Mouse (Mus musculus) thymus, postnatal 36 days (tissue): ENCODE data around the gene Olfr1136.

ENCODE experiments used
- DNase-seq, 2 experiments: peaks; one replicate each; pipeline ENCODE4 v3.0.0; 2022; ENCODE audit warnings: mixed read lengths in 2 of 2

Olfr1136 gene

GRCm38 (mm10) chr2:87693847-87694246 is at the start of gene Olfr1136:
Gene Olfr1136 (minus strand): TSS chr2:87693947.
- no peak for DNase-seq

- DNase-seq = no peak
Observed at GRCm38 (mm10) chr2:87743452-87743851, 49.7 kb upstream of the Olfr1136 start, which contains the start of gene Olfr1140. Gene Olfr1140 (plus strand): TSS chr2:87743752.

GRCm38 (mm10) chr2:87739878-87740277 is 46.1 kb upstream of the Olfr1136 start, which contains the start of gene Olfr1138:
Gene Olfr1138 (minus strand): TSS chr2:87739978.
- no peak for DNase-seq

GRCm38 (mm10) chr2:87713079-87713478 is 19.3 kb upstream of the Olfr1136 start, which contains the start of gene Olfr1137:
Gene Olfr1137 (minus strand): TSS chr2:87713179.
- no peak for DNase-seq

- DNase-seq = no peak
Observed at GRCm38 (mm10) chr2:87673564-87673963, 20.2 kb downstream of the Olfr1136 start, which contains the start of gene Olfr1135. Gene Olfr1135 (minus strand): TSS chr2:87673664.

GRCm38 (mm10) chr2:87658360-87658759 is 35.4 kb downstream of the Olfr1136 start, which contains the start of gene Olfr1134:
Gene Olfr1134 (minus strand): TSS chr2:87658460.
- no peak for DNase-seq

GRCm38 (mm10) chr2:87647274-87647673 is 46.5 kb downstream of the Olfr1136 start, which contains the start of gene Olfr1133:
Gene Olfr1133 (minus strand): TSS chr2:87647374.
- DNase-seq = no peak
